Mouse (Mus musculus): ENCODE measurements around the gene Chrm3. TPM values are rescaled to one million over a fixed set of nuclear protein-coding genes. Genes with fewer than 3 reads are reported as not detected.

Gene Chrm3
- polyA plus RNA-seq, 1 experiment, result not detected

- TF ChIP-seq MYOG (IDR thresholded peaks at IDR 0.05; ENCODE audit: control insufficient read depth in 1 of 3, insufficient read depth in 1 of 3, insufficient read length in 2 of 3, low read depth in 2 of 3), result no peak
- no peak for TF ChIP-seq MYOD1 (IDR thresholded peaks at IDR 0.05; ENCODE audit: control insufficient read depth in 1 of 3, insufficient read length in 2 of 3, low read depth in 2 of 3)
- no peak for TF ChIP-seq USF1 (IDR thresholded peaks at IDR 0.05; ENCODE audit: low read depth)
- TF ChIP-seq TCF12 (IDR thresholded peaks at IDR 0.05; ENCODE audit: insufficient read depth, poor library complexity, severe bottlenecking), result no peak
- no peak for TF ChIP-seq E2F4 (IDR thresholded peaks at IDR 0.05; ENCODE audit: insufficient read depth)
- no peak for TF ChIP-seq POLR2A (IDR thresholded peaks at IDR 0.05; ENCODE audit: insufficient read length, low read depth)
- TF ChIP-seq POLR2AphosphoS2 (IDR thresholded peaks at IDR 0.05; ENCODE audit: insufficient read length, low read depth), result no peak
- TF ChIP-seq REST (IDR thresholded peaks at IDR 0.05; ENCODE audit: insufficient read depth, insufficient read length), result no peak
- no peak for TF ChIP-seq CEBPB (IDR thresholded peaks at IDR 0.05; ENCODE audit: insufficient read depth, poor library complexity, severe bottlenecking)
- no peak for TF ChIP-seq TCF3 (IDR thresholded peaks at IDR 0.05; ENCODE audit: insufficient read length, low read depth)
- TF ChIP-seq MAX (IDR thresholded peaks at IDR 0.05; ENCODE audit: low read depth), result no peak
- no peak for TF ChIP-seq SRF (IDR thresholded peaks at IDR 0.05; ENCODE audit: control insufficient read depth, insufficient read length, low read depth)
- H3K79me2 ChIP-seq (ENCODE audit: control insufficient read depth, insufficient read depth), result no peaks in the 10 kb centered on the region
- no peak overlapping the region for H3K4me2 ChIP-seq (ENCODE audit: low read depth)
- H3K36me3 ChIP-seq (ENCODE audit: control insufficient read depth, insufficient read depth), result no peaks in the 10 kb centered on the region
- no peaks in the 10 kb centered on the region for H3K27me3 ChIP-seq (ENCODE audit: control insufficient read depth, insufficient read depth, insufficient read length)
- no peak overlapping the region for H3ac ChIP-seq (ENCODE audit: control insufficient read depth, insufficient read length)
- no peak overlapping the region for H3K4me3 ChIP-seq
Observed at GRCm38 (mm10) chr13:10025134-10025533, 335.5 kb downstream of the Chrm3 start.

- H3K79me2 ChIP-seq (ENCODE audit: control insufficient read depth, insufficient read depth), result no peaks in the 10 kb centered on the region
- H3K27me3 ChIP-seq (ENCODE audit: control insufficient read depth, insufficient read depth, insufficient read length), result no peaks in the 10 kb centered on the region
- no peak overlapping the region for H3K4me2 ChIP-seq (ENCODE audit: low read depth)
- TF ChIP-seq TCF3 (IDR thresholded peaks at IDR 0.05; ENCODE audit: insufficient read length, low read depth), result no peak
- no peak overlapping the region for H3ac ChIP-seq (ENCODE audit: control insufficient read depth, insufficient read length)
- H3K36me3 ChIP-seq (ENCODE audit: control insufficient read depth, insufficient read depth), result no peaks in the 10 kb centered on the region
- H3K4me3 ChIP-seq, result no peak overlapping the region
Observed at GRCm38 (mm10) chr13:10023112-10023511, 337.5 kb downstream of the Chrm3 start.

GRCm38 (mm10) chr13:10019252-10019651 is 341.4 kb downstream of the Chrm3 start:
- no peak overlapping the region for H3ac ChIP-seq (ENCODE audit: control insufficient read depth, insufficient read length)
- TF ChIP-seq USF1 (IDR thresholded peaks at IDR 0.05; ENCODE audit: low read depth) (no peak), MAX (IDR thresholded peaks at IDR 0.05; ENCODE audit: low read depth) (no peak), MYOD1 (IDR thresholded peaks at IDR 0.05; ENCODE audit: control insufficient read depth in 1 of 3, insufficient read length in 2 of 3, low read depth in 2 of 3) (no peak), CEBPB (IDR thresholded peaks at IDR 0.05; ENCODE audit: insufficient read depth, poor library complexity, severe bottlenecking) (no peak), MYOG (IDR thresholded peaks at IDR 0.05; ENCODE audit: control insufficient read depth in 1 of 3, insufficient read depth in 1 of 3, insufficient read length in 2 of 3, low read depth in 2 of 3) (no peak), SRF (IDR thresholded peaks at IDR 0.05; ENCODE audit: control insufficient read depth, insufficient read length, low read depth) (no peak), E2F4 (IDR thresholded peaks at IDR 0.05; ENCODE audit: insufficient read depth) (no peak), REST (IDR thresholded peaks at IDR 0.05; ENCODE audit: insufficient read depth, insufficient read length) (no peak), TCF12 (IDR thresholded peaks at IDR 0.05; ENCODE audit: insufficient read depth, poor library complexity, severe bottlenecking) (no peak), POLR2AphosphoS2 (IDR thresholded peaks at IDR 0.05; ENCODE audit: insufficient read length, low read depth) (no peak)
- H3K79me2 ChIP-seq (ENCODE audit: control insufficient read depth, insufficient read depth), result no peaks in the 10 kb centered on the region
- H3K4me2 ChIP-seq (ENCODE audit: low read depth), result no peak overlapping the region
- no peaks in the 10 kb centered on the region for H3K27me3 ChIP-seq (ENCODE audit: control insufficient read depth, insufficient read depth, insufficient read length)
- no peak overlapping the region for H3K4me3 ChIP-seq
- H3K36me3 ChIP-seq (ENCODE audit: control insufficient read depth, insufficient read depth), result no peaks in the 10 kb centered on the region

- Histone ChIP-seq H3K4me3 (no peak overlapping the region), H3K79me2 (ENCODE audit: control insufficient read depth, insufficient read depth) (no peaks in the 10 kb centered on the region), H3ac (ENCODE audit: control insufficient read depth, insufficient read length) (no peak overlapping the region), H3K4me2 (ENCODE audit: low read depth) (no peak overlapping the region), H3K27me3 (ENCODE audit: control insufficient read depth, insufficient read depth, insufficient read length) (no peaks in the 10 kb centered on the region), H3K36me3 (ENCODE audit: control insufficient read depth, insufficient read depth) (no peaks in the 10 kb centered on the region)
- TF ChIP-seq MAX (IDR thresholded peaks at IDR 0.05; ENCODE audit: low read depth) (no peak), TCF3 (IDR thresholded peaks at IDR 0.05; ENCODE audit: insufficient read length, low read depth) (no peak), POLR2A (IDR thresholded peaks at IDR 0.05; ENCODE audit: insufficient read length, low read depth) (no peak), E2F4 (IDR thresholded peaks at IDR 0.05; ENCODE audit: insufficient read depth) (no peak), MYOG (IDR thresholded peaks at IDR 0.05; ENCODE audit: control insufficient read depth in 1 of 3, insufficient read depth in 1 of 3, insufficient read length in 2 of 3, low read depth in 2 of 3) (no peak), TCF12 (IDR thresholded peaks at IDR 0.05; ENCODE audit: insufficient read depth, poor library complexity, severe bottlenecking) (no peak), SRF (IDR thresholded peaks at IDR 0.05; ENCODE audit: control insufficient read depth, insufficient read length, low read depth) (no peak), POLR2AphosphoS2 (IDR thresholded peaks at IDR 0.05; ENCODE audit: insufficient read length, low read depth) (no peak), MYOD1 (IDR thresholded peaks at IDR 0.05; ENCODE audit: control insufficient read depth in 1 of 3, insufficient read length in 2 of 3, low read depth in 2 of 3) (no peak), REST (IDR thresholded peaks at IDR 0.05; ENCODE audit: insufficient read depth, insufficient read length) (no peak), USF1 (IDR thresholded peaks at IDR 0.05; ENCODE audit: low read depth) (no peak), CEBPB (IDR thresholded peaks at IDR 0.05; ENCODE audit: insufficient read depth, poor library complexity, severe bottlenecking) (no peak)
Observed at GRCm38 (mm10) chr13:10002916-10003315, 357.7 kb downstream of the Chrm3 start.

- Histone ChIP-seq H3K4me2 (ENCODE audit: low read depth) (no peak overlapping the region), H3K36me3 (ENCODE audit: control insufficient read depth, insufficient read depth) (no peaks in the 10 kb centered on the region), H3K4me3 (no peak overlapping the region), H3K79me2 (ENCODE audit: control insufficient read depth, insufficient read depth) (no peaks in the 10 kb centered on the region), H3K27me3 (ENCODE audit: control insufficient read depth, insufficient read depth, insufficient read length) (no peaks in the 10 kb centered on the region), H3ac (ENCODE audit: control insufficient read depth, insufficient read length) (no peak overlapping the region)
- TF ChIP-seq MYOD1 (IDR thresholded peaks at IDR 0.05; ENCODE audit: control insufficient read depth in 1 of 3, insufficient read length in 2 of 3, low read depth in 2 of 3) (no peak), SRF (IDR thresholded peaks at IDR 0.05; ENCODE audit: control insufficient read depth, insufficient read length, low read depth) (no peak), POLR2A (IDR thresholded peaks at IDR 0.05; ENCODE audit: insufficient read length, low read depth) (no peak), MYOG (IDR thresholded peaks at IDR 0.05; ENCODE audit: control insufficient read depth in 1 of 3, insufficient read depth in 1 of 3, insufficient read length in 2 of 3, low read depth in 2 of 3) (no peak), MAX (IDR thresholded peaks at IDR 0.05; ENCODE audit: low read depth) (no peak)
Observed at GRCm38 (mm10) chr13:9997664-9998328, 362.9 kb downstream of the Chrm3 start.

All from myocyte (in vitro differentiated cells).